Mouse (Mus musculus): ENCODE results near the gene Lypd6b.

Gene Lypd6b

GRCm38 (mm10) chr2:49770440-49770839 lies 17.0 kb upstream of the Lypd6b start:
- no peak for DNase-seq (ENCODE audit: low read depth, low spot score)

GRCm38 (mm10) chr2:49771172-49771571 lies 16.3 kb upstream of the Lypd6b start:
- no peak for DNase-seq (ENCODE audit: low read depth, low spot score)

GRCm38 (mm10) chr2:49773194-49773931 lies 14.1 kb upstream of the Lypd6b start:
- no peak for DNase-seq (ENCODE audit: low read depth, low spot score)

- no peak for DNase-seq (ENCODE audit: low read depth, low spot score)
These were observed 13.3 kb upstream of the Lypd6b start for GRCm38 (mm10) chr2:49774180-49774579.

- no peak for DNase-seq (ENCODE audit: low read depth, low spot score)
These were observed 12.3 kb upstream of the Lypd6b start for GRCm38 (mm10) chr2:49775187-49775586.

GRCm38 (mm10) chr2:49775735-49776134 lies 11.8 kb upstream of the Lypd6b start:
- DNase-seq (ENCODE audit: low read depth, low spot score), result peak; percentile 67

GRCm38 (mm10) chr2:49776407-49776806 lies 11.1 kb upstream of the Lypd6b start:
- DNase-seq (ENCODE audit: low read depth, low spot score), result no peak

GRCm38 (mm10) chr2:49788051-49788418 lies 547 bp downstream of the Lypd6b start:
- peak; percentile 21 for DNase-seq (ENCODE audit: low read depth, low spot score)

- no peak for DNase-seq (ENCODE audit: low read depth, low spot score)
These were observed 1.2 kb downstream of the Lypd6b start for GRCm38 (mm10) chr2:49788643-49789042.

- no peak for DNase-seq (ENCODE audit: low read depth, low spot score)
These were observed 1.6 kb downstream of the Lypd6b start for GRCm38 (mm10) chr2:49789078-49789477.

GRCm38 (mm10) chr2:49789504-49789903 lies 2.0 kb downstream of the Lypd6b start:
- no peak for DNase-seq (ENCODE audit: low read depth, low spot score)

- no peak for DNase-seq (ENCODE audit: low read depth, low spot score)
These were observed 10.1 kb downstream of the Lypd6b start for GRCm38 (mm10) chr2:49797444-49798143.

GRCm38 (mm10) chr2:49804448-49804847 lies 17.0 kb downstream of the Lypd6b start:
- no peak for DNase-seq (ENCODE audit: low read depth, low spot score)

- no peak for DNase-seq (ENCODE audit: low read depth, low spot score)
These were observed 18.4 kb downstream of the Lypd6b start for GRCm38 (mm10) chr2:49805736-49806371.

- DNase-seq (ENCODE audit: low read depth, low spot score), result no peak
These were observed 22.0 kb downstream of the Lypd6b start for GRCm38 (mm10) chr2:49809496-49809895.

GRCm38 (mm10) chr2:49811420-49811819 lies 23.9 kb downstream of the Lypd6b start:
- peak; percentile 78 for DNase-seq (ENCODE audit: low read depth, low spot score)

GRCm38 (mm10) chr2:49811871-49812363 lies 24.4 kb downstream of the Lypd6b start:
- DNase-seq (ENCODE audit: low read depth, low spot score), result no peak

- DNase-seq (ENCODE audit: low read depth, low spot score), result no peak
These were observed 25.7 kb downstream of the Lypd6b start for GRCm38 (mm10) chr2:49813151-49813550.

- DNase-seq (ENCODE audit: low read depth, low spot score), result no peak
These were observed 26.5 kb downstream of the Lypd6b start for GRCm38 (mm10) chr2:49814011-49814410.

GRCm38 (mm10) chr2:49815696-49816320 lies 28.3 kb downstream of the Lypd6b start:
- DNase-seq (ENCODE audit: low read depth, low spot score), result no peak

- DNase-seq (ENCODE audit: low read depth, low spot score), result no peak
These were observed 29.1 kb downstream of the Lypd6b start for GRCm38 (mm10) chr2:49816549-49816948.

GRCm38 (mm10) chr2:49817151-49817550 lies 29.7 kb downstream of the Lypd6b start:
- no peak for DNase-seq (ENCODE audit: low read depth, low spot score)
